Mouse (Mus musculus): ENCODE data around the gene Tent2.
A peak's percentile ranks its signal among the peaks of the same experiment; 100 is the strongest.
"Not testable (repeated sequence)": the region's sequence is repeated elsewhere in the genome, so short reads cannot be mapped to it uniquely, and the experiment has no call there.

Gene Tent2

GRCm38 (mm10) chr13:93191831-93192645 is at the start of gene Tent2:
TSS of gene Tent2 (minus strand) at chr13:93192385.
- DNase-seq (ENCODE audit: low read depth) = peak; percentile 92

GRCm38 (mm10) chr13:93241180-93241579 is 49.0 kb upstream of the Tent2 start:
- DNase-seq (ENCODE audit: low read depth) = no peak

- no peak for DNase-seq (ENCODE audit: low read depth)
Measured at GRCm38 (mm10) chr13:93239561-93239960, 47.4 kb upstream of the Tent2 start.

DNA sequence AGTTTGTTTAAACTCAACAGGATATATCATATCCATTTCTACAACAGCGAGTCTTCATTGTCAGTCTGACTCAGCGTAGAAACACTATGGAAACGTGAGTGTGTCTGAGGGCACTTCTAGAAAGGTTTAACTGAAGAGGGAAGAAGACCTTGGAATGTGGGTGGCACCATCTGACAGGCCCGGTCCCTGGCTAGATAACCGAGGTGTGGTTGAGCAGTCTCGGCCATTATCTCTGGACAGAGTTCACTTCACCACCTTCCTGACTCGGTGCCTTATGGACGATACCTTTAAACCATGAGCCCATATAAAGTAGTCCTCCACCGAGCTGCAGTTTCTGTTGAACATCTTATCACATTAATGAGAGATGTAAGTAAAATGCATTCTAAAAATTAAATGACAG is 46.9 kb upstream of the Tent2 start:
- no peak for DNase-seq (ENCODE audit: low read depth)

DNA sequence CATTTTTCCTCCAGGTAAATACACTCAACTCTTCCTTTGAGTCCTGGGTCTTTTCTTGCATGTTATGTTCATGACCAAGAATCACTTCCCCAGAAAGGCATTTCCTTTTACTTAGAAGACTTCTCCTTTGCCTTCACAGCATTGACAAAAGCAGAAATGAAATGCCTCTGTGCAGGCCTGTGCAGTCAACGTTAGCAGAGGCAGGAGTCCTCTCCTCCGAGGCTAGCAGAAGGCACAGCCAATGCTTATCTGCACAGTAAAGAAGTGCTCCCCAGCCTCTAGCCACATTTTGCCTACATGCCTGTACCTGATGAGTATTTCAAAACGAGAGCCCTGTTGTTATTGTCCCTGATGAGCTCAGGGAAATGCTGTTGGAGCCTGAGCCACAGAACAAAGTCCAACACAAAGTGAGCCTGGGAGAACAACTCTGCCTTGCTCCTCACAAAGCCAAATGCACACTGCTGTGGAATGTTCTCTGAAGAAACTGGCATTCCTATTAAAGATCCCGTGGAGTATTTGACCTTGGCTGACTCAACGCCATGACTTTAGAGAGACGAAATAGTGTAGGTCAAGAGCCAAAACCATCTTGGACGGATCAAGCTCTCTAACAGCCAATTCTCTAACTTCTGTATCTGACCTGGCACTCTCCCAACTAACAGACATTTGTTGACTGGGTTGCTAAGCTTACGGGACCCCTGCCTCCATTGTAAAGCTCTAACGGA is 45.7 kb upstream of the Tent2 start:
- DNase-seq (ENCODE audit: low read depth) = no peak

DNA sequence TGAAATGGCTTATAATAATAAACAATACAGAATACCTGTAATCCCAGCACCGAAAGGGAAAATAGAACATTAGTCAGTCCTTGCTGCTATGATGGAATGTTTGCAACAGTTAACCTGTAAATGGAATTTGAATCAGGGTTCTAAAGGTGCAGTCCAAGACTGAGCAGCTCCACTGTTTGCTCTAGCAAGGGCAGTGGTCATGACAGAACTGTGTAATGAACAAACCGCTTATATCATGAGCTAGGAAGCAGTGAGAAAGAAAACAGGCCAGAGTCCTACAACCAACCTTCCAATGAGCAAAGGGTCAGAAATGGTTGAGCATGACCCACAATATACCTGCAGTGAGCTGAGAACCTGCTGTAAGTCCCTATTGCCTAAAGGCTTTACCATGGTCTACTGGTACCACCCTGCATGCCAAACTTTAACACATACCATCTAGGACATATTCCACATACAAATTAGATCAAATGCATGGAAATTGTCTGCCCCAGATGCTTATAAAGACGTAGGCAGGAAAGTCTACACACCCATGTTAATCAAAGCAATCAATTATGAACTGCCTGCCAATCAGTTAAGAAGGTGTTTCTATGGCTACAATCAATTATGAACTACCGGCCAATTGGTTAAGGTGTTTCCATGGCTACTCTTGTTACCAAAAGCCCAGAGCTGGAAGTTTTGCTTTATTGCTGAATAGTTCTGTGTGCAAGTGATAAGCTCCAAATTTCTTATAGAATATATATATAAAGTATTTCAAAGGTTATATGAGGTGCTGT is 42.3 kb upstream of the Tent2 start:
- DNase-seq (ENCODE audit: low read depth) = no peak

DNA sequence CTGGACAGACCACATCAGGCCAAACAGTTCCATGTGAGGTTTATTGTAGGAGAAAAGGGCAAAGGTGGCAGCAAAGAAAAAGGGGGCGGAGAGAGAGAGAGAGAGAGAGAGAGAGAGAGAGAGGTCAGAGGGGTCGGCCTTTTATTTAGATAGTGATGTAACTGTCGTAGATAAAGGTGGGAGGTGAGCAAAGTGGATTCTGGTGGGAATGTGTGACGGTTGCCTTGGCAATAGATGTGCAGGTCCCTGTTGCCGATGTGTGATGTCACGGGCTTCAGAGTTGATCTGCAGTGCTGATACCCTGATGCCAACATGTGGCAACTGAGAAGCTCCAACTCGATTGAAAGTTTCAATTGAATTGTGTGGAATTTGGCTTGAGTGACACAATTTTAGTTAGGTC is 40.1 kb upstream of the Tent2 start:
- DNase-seq (ENCODE audit: low read depth) = no peak

DNA sequence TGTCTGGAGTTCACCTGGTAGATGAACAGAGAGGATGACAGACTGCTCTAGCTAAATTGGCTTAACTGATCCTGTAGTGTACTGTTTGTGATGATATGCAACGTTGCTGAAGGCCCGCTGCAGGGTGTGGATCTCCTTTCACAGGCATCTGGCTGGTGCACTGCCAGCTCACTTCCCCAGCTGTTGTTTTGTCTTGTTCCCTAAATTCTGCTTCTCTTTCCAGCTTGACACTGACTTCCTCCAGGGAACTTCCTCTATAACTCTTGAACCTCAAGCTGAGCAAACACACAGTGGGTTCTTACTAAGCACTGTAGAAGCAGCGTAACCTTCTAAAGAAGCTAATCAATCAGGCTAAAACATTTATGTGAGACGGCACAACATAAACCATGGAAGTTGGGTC is 38.8 kb upstream of the Tent2 start:
- no peak for DNase-seq (ENCODE audit: low read depth)

GRCm38 (mm10) chr13:93211741-93212140 is 19.6 kb upstream of the Tent2 start:
- no peak for DNase-seq (ENCODE audit: low read depth)

GRCm38 (mm10) chr13:93192646-93193026 is 451 bp upstream of the Tent2 start:
- no peak for DNase-seq (ENCODE audit: low read depth)

GRCm38 (mm10) chr13:93189416-93189815 is 2.8 kb downstream of the Tent2 start:
- DNase-seq (ENCODE audit: low read depth) = no peak

DNA sequence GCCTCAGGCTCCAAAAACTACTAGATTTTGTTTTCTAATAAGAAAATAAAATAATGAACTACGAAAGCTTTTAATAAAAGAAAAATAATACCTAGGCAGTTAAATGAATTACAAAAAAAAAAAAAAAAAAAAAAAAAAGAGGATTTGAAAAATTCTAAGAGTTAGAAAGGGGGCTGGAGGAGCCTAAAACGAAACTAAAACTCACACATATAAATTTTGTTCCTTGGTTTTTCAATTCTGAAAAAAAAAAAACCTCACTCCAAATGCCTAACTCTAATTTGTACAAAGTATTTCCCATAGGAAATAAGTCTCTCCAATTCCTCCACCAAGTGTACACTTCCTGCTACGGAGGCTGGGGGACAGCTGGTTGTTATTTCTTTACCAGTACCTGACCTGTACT is 3.4 kb downstream of the Tent2 start:
- DNase-seq (ENCODE audit: low read depth) = no peak

DNA sequence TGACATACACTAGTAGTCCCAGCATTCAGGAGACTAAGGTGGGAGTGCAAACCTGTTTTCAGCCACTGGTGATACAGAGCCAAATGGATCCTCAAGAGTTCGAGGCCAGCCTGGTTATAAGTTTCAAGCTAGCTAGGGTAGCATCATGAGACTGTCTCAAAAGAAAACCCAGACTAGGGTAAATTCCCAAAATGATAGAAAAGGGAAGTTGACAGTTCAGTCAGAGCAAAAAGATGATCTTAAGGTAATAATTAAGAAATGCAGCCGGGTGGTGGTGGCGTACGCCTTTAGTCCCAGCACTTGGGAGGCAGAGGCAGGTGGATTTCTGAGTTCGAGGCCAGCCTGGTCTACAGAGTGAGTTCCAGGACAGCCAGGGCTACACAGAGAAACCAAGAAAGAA is 4.4 kb downstream of the Tent2 start:
- not testable (repeated sequence) for DNase-seq (ENCODE audit: low read depth)

- DNase-seq (ENCODE audit: low read depth) = no peak
Measured at GRCm38 (mm10) chr13:93180351-93180750, 11.8 kb downstream of the Tent2 start.

GRCm38 (mm10) chr13:93179522-93179921 is 12.7 kb downstream of the Tent2 start:
- no peak for DNase-seq (ENCODE audit: low read depth)

GRCm38 (mm10) chr13:93177571-93177970 is 14.6 kb downstream of the Tent2 start:
- no peak for DNase-seq (ENCODE audit: low read depth)

- DNase-seq (ENCODE audit: low read depth) = no peak
Measured at GRCm38 (mm10) chr13:93163303-93163702, 28.9 kb downstream of the Tent2 start.

- DNase-seq (ENCODE audit: low read depth) = no peak
Measured at GRCm38 (mm10) chr13:93162456-93162855, 29.7 kb downstream of the Tent2 start.

- DNase-seq (ENCODE audit: low read depth) = no peak
Measured at GRCm38 (mm10) chr13:93158261-93158660, 33.9 kb downstream of the Tent2 start.

- DNase-seq (ENCODE audit: low read depth) = no peak
Measured at GRCm38 (mm10) chr13:93153280-93153679, 38.9 kb downstream of the Tent2 start.

- no peak for DNase-seq (ENCODE audit: low read depth)
Measured at GRCm38 (mm10) chr13:93144336-93145167, 47.6 kb downstream of the Tent2 start, which contains the start of gene Cmya5. TSS of gene Cmya5 (minus strand) at chr13:93144724.

GRCm38 (mm10) chr13:93143819-93144283 is 48.3 kb downstream of the Tent2 start:
- no peak for DNase-seq (ENCODE audit: low read depth)
